Mouse (Mus musculus) G1E (cell line): ENCODE results near the gene Adrb1.

Experiments used
- CTCF ChIP-seq: IDR thresholded peaks from 2 replicates; pipeline ENCODE4 v1.5.1; 2012; ENCODE audit warnings: low read depth, low read length, inconsistent platforms, mixed read lengths
- GATA1 ChIP-seq: IDR thresholded peaks from 2 replicates; pipeline ENCODE4 v1.6.1; 2012; ENCODE audit warnings: borderline replicate concordance, low read length, inconsistent platforms, mixed read lengths
- TAL1 ChIP-seq: conservative IDR thresholded peaks from 2 replicates; pipeline ENCODE4 v1.6.1; 2012; ENCODE audit warnings: low read depth, low read length, inconsistent platforms, mixed read lengths

- TF ChIP-seq CTCF (no peak), TAL1 (no peak), GATA1 (no peak)
Observed at GRCm38 (mm10) chr19:56705026-56705675, 16.8 kb upstream of the Adrb1 start.
